Mouse (Mus musculus) lung, postnatal 36 days (tissue): Measurements from ENCODE around the gene Atg16l1.
A peak's percentile ranks its signal among the peaks of the same experiment; 100 is the strongest.
"Not testable (repeated sequence)": the region's sequence is repeated elsewhere in the genome, so short reads cannot be mapped to it uniquely, and the experiment has no call there.

Experiments
- DNase-seq: peaks from one replicate; pipeline ENCODE4 v3.0.0; 2022; ENCODE audit warnings: mixed read lengths

Atg16l1 gene

DNA sequence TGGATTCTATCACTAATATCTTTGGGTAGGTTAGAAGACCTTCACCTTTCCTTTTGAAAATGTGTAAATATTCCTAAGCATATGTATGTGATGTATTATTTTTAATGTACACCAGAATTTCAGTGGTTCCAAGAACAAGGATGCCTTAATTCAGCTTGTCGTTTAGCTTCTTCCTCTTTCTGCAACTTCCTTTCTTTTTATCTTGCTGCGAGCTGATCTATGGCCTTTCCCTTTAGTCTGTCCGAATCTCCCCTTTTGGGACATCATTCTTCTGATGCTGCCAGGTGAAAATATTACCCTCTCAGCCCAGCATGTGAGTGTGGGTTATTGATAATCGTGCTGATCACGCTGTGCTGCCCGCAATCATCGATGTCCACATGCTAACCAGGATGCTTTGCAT is 19.2 kb downstream of the Atg16l1 start:
- no peak for DNase-seq

DNA sequence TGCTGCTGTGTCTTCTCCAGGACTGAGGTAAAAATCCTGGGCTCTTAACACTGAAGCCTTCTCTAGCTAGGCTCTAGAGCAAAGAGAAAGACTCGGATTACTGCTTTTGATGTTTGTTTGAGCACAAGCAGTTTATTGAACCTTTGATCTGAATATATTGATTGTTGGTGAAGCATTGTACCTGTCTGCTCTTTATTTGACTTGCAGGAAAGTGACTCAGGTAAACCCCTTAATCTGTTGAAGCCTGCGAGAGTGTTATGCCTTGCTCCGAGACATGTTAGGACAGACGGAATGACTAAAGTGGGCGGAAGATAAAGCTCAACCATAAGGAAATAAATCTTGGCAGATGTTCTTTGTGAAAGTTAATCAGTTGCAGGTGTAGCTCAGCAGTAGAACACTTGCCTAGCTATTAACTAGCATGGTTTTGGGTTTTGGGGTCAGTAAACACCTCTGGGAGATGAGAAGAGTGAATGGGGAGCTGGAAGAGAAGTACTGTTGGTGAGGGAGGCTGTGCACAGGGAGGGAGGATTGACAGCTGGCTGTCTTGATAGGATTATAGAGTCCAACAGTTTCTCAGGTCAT is 23.6 kb downstream of the Atg16l1 start:
- DNase-seq, result no peak

DNA sequence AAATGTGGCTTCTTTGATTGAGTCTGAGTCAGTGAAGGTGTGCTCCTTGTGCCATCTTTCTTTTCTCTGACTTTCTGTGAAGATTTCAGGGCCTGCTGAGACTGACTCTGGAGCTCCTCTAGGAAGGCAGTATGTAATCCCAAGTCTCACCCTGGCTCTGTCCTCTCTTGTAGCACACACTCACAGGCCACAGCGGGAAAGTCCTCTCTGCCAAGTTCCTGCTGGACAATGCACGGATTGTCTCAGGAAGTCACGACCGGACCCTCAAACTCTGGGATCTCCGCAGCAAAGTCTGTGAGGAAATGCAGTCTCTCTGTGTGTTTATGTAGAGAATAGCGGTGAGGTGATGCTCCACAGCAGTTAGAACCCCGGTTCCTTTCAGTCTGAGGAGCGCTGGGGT is 30.0 kb downstream of the Atg16l1 start:
- DNase-seq, result peak; percentile 33

DNA sequence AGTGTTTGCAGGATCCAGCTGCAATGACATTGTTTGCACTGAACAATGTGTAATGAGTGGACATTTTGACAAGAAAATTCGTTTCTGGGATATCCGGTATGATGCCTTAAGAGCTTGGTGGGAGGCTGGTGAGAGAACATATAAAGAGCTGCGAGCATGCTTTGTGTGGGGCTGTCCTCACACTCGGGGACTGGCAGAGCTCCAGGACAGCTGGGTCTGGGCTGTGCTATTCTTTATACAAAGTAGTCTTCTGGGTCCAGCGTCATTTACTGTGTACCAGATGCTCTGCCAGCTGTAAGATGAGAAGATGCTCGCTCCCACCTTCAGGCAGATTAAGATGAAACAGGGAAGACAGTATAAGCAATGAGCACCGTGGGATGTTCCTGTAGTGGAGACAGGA is 30.6 kb downstream of the Atg16l1 start:
- DNase-seq, result no peak

DNA sequence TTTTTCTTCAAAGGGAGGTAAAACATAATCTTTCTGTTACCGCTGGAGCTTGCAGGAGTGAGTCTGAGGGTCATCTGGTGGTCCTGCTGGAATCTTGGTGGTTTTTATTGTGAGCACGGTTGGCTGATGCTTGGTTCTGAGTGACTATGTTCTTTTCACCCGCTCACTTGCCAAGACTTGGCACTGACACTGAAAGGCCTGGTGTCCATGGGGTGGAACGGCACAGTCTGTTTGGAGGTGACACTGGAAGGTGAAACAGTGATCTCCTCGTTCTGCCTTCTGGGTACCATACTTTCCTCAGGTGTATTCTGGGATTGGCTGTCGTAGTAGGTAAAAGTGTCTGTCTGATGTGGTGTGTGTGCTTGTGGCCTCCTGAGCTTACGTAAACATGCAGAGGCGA is 34.0 kb downstream of the Atg16l1 start:
- DNase-seq, result no peak

DNA sequence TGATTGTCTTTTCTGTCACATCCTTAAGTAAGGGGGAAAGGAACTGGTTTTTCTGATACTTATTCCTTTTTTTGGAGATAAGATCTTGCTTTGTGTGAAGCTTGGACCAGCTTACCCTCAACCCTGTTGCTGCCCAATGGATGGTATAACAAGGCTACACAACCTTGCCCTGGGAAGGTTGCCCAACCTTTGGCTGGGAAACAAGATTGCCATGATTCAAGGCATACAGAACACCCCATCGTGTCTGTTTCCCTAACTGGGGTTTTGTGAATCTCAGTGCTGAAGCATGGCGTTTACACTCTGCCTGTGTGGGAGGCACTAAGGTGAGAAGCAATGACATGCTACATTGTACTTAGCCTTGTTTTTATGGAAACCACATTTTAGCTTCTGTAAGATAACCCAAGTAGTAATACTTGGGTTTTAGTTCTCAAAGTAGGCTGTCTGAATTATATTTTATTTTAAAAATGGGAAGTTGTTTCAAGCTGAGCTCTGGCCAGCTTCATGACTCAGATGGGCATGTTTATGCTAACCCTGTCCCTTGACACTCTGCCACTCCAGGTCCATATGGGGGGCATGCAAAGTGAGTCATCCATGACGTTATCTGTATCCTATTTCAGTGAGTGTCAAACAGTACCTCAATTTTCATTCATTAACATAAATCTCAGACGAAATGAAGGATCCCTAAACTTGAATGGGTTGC is 36.9 kb downstream of the Atg16l1 start:
- no peak for DNase-seq

DNA sequence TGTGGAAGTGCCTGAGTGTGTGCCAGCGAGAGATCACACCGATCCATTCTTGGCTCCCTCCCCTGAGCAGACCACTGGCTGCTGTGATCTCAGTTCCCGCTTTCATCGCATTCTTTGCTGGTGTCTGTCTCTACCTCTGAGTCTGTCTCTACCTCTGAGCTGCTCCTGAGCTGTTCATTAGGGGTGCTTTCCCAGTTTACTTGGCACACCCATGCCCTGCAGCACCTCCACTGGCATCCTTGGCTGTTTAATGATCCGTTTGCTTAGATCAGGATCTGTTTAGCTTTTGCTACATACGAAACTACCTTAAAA is 37.4 kb downstream of the Atg16l1 start:
- no peak for DNase-seq

DNA sequence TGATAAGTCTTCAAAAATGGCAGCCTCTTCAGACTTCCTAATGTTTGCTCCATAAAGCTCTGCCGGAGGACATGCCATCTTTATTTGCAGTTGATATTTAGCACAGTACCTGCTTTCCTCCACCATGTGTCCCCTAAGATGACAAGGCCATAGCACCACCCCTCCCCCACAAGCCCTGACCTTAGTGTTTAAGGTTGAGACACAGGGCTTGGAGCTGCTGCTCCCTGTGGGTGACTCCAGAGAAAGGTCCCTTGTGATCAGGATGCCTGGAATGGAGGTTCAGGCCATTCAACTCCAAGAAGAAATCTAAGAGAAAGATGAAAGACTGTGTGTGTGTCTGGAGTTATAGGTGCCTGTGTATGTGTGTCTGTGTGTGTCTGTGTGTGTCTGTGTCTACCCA is 42.0 kb downstream of the Atg16l1 start:
- DNase-seq, result no peak

DNA sequence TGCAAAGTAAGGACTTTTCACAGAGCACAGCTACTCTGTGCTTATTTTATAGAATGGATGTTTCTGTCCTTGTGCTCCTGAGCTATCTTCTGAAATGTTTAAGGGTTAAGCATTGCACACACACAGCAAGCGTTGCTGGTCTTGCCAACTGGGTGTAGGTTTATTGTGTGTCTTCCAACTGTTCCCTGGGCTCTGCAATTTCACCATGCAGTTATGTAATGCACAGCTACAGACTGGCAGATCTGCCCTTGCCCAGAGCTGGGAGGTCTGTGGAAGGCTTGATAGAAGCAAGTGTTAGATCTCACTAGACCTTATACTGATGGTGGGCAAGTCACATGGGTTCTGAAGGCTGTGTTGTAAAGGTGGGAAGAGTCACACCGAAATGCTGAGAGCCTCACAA is 42.6 kb downstream of the Atg16l1 start:
- no peak for DNase-seq

DNA sequence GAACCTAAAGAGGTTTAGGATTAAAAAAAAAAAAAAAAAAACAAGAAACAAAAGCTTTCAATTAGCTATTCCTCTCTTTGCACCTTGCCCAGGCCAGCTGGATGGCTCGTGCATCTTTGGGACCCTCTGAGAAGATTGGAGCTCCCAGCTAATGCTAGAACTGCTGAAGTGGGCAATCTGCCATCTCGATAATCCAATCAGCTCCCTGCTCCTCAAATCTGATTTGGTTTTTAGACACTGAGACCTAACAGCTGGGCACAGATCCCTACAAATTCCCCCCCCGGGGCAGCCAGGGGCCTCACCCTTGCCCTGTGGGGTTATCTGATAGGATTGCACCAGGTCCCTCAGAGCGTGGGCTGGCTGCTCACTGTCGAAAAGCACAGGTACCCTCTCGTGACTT is 47.9 kb downstream of the Atg16l1 start, which contains the start of gene Sag:
Gene Sag (plus strand): TSS at position 105 of the 400 bp plus-strand sequence.
- no peak for DNase-seq

DNA sequence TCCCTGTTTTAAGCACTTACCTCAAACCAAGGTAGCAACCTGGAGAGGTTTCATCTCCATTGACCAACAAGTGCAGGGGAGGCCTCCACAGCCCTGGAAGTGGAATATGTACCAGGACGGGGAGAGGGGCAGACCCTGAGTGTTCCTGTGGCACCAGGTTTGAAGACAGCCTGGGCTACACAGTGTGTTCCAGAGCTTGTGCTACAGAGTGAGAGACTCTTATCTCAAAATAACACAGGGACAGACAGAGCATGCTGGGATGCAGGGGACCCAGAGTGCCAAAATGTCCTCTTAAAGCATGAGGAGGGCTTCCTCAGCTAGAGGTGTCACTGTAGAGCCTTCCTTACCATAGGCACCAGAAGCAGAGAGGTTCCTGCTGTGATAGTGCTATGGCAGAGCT is 52.1 kb downstream of the Atg16l1 start:
- no peak for DNase-seq

DNA sequence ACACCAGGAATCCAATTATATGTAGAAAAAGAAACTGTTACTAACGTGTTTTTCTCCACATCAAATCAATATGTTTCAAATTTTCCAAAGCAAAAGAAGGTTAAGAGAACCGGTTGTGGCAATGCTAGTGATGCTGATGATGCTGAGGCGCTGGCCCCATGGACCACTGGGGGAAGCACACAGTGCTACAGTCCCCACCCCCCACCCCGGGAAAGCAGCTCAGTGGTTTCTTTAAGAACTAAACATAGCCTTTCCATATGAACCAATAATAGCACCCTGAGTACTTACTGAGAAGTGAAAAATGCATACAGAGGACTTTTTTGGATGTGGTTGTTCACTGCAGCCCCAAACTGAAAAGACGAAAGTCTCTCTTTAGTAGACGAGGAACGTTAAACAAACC is 55.7 kb downstream of the Atg16l1 start:
- DNase-seq, result no peak

DNA sequence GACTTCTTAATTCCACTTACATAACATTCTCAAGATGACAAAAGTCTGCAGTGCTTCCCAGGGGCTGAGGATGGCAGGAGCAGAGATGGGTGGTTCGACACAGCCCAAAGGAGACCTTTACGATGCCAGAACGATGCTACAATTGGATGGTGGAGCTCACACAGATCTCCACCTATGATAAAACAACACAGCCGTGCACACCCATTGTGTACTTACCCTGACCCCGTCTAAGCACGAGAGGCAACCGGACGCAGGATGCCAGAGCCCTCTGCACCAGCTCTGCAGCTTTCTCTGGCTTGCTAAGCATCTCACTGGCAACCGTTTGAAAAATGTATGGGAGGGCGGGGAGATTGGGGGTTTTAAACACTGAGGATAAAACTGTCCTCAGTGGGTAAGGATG is 56.4 kb downstream of the Atg16l1 start:
- no peak for DNase-seq

DNA sequence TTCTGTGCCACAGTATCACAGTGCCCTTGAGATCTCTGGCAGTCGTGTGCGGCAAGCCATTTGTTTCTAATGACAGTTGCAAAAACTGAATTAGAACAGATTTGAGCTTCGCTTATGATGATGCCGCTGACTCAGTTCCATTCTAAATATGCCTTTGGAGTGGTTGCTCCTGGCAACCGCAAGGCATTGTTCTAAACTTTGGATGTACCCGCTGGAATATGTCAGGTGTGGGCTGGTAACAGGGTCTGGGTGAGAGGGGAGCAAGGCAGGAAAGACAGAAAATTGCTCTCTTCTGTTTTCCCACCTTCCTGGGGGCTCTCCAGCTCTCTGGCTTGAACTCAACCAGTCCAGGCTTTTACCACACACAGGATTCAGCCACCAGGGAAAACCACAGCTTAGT is 57.5 kb downstream of the Atg16l1 start:
- DNase-seq, result no peak

DNA sequence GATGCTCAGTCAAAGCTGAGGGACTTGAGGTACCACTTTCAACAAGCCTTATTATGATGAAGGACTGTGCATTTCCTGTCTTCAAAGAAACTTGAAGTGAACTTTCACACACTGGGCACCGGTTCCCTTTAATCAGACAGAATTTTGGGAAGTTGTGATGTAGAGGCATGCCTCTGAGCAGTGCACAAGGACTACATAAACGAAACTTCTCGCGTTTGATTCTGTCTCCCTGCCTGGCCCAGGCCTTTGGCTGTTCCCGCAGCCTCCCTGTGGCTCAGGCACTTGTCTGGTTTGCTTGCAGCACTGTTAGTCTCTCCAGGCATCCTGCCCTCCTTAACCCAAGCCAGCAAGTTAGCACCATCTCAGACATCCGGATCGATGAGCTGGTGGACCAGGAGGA is 58.0 kb downstream of the Atg16l1 start:
- no peak for DNase-seq

DNA sequence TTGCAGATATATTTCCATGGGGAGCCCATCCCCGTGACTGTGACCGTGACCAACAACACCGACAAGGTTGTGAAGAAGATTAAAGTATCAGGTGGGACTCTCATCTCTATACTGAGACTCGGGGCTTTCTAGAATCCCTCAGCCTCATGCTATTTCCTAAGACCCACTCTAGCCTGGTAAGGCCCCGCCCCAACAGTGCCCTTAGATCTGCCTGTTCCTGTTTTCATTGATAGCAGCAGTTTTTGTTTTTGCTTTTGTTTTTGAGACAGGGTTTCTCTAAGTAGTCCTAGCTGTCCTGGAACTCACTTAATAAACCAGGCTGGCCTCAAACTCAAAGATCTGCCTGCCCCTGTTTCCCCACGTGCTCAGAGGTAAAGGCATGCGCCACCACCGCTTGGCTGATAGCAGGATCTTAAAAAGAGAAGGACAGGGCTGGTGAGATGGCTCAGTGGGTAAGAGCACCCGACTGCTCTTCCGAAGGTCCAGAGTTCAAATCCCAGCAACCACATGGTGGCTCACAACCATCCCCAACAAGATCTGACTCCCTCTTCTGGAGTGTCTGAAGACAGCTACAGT is 68.8 kb downstream of the Atg16l1 start:
- no peak for DNase-seq

DNA sequence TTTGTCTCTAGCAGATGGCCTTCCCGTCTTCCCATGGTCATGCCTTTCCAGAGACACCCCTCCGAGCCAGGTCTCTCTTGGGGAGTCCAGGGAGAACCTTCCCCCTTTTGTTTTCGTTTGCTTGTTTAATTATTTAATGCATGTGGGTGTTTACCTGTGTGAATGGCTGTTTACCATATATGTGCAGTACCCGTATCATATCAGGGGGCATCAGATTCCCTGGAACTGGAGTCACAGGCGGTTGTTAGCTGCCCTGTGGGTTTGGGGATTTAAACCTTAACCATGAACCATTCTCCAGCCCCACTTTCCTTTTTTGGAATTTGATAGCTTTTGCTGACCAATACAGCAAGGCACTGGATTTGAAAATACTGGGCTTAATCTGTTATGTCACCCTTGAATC is 69.6 kb downstream of the Atg16l1 start:
- no peak for DNase-seq

DNA sequence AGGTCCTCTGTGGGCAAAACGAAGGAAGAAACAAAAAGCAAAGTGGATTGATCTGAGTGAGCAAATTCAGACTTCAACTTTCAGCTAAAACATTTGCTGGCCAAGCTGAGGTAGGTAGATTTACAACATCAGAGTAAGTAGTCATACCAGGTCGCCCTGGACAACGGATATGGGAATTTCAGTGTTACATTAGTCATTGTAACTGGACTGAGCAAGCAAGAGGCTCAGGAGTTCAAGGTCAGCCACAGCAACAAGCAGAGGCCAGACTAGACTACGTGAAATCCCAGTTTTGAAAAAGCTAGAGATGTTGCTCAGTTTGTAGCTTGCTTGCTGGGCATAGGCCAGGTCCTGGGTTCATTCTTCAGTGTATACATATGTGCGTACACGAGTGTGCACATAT is 70.3 kb downstream of the Atg16l1 start:
- DNase-seq, result no peak

DNA sequence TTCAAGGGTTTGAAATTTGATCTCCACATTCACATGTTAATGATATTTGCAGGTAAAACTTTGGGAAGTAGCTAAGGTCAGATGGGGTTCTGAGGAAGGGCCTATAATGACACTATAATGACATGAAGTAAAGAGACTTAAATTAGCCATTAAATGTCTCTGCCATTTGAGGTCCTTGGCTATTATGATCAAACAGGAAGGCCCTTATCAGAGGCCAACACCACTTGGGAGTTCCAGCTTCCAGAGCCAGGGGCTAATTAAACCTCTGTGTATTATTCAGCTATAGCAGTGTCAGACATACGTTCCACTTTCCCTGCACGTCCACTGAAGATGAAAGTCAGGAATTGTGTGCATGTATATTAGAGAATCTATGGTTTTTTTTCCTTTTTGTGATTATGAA is 70.8 kb downstream of the Atg16l1 start:
- DNase-seq, result no peak

DNA sequence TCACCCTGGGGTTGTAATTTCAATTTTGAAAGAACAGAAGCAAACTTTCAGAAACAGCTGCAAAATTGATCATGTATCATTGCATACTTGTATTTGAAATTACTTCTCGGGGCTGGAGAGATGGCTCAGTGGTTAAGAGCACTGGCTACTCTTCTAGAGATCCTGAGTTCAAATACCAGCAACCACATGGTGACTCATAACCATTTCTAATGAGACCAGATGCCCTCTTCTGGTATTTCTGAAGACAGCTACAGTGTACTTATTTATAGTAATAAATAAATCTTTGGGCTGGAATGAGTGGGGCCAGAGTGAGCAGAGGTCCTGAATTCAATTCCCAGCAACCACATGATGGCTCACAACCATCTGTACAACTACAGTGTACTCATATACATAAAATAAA is 71.8 kb downstream of the Atg16l1 start:
- DNase-seq, result not testable (repeated sequence)

DNA sequence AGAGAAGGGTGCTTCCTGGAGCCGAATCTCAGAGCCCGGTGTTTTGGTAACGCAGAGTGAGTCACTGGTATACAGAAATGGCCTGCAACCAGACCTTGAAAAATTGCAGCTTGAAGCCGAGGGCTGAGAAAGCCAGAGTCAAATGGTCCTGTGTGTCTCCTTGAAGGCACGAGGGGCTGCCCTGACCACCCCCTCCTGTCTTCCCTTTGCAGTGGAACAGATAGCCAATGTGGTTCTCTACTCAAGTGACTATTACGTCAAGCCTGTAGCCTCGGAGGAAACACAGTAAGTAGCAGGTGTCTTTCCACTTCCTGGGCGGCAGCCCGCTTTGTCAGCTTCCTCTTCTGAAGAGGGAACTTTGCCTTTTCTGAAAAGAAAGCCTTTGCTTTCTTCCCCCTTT is 72.5 kb downstream of the Atg16l1 start:
- peak; percentile 77 for DNase-seq

DNA sequence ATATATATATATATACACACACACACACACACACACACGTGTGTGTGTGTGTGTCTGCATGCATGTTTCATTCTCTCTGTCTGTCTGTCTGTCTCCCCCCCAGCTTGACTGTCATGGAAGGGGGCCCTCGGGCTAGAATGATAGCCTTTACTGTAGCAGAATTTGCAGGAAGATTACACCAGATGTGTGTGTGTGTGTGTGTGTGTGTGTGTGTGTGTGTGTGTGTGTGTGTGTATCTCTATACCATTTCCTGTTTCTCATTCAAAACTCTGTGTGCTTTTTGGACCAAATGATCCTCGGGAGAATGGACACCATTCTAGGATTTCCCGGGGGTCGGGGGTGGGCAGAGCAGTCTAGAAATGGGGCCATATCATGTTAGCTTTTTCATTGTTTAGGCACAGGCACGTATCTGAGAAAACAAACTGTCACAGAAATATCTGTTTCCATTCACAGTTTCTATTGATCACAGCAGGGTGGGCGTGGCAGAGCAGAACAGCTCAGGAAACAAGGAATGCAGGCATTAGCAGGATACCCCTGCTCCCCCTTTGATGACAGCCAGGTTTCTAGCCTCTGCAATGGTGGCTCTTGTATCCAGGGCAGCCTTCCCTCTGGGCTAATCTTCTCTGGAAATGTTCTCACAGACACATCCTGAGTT is 73.4 kb downstream of the Atg16l1 start:
- DNase-seq, result no peak

DNA sequence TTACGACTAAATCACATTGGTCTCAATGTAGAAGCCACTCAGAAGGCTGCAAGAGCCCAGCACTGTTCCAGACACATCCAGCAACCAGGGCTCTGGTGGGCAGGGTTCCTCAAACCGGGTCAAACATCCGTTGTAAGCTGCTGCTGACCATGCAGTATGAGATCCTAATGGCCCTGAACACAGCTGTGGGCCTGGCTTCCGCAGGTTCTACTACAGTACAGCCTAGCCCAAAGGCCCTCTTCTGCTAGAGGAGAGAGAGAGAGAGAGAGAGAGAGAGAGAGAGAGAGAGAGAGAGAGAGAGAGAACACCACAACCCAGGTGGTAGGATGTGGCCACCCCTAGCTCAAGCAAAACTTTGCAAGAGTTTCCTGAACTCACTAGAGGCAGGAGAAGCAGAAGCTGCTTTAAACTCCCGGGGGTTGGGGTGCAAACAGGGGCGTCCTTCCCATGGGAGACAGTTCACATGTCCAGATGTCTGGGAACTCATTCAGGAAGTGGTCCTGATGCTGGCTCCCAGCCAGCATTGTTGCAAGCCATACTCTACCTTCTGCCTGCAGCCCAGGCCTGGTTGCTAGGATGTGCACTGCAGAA is 74.0 kb downstream of the Atg16l1 start:
- DNase-seq, result no peak

DNA sequence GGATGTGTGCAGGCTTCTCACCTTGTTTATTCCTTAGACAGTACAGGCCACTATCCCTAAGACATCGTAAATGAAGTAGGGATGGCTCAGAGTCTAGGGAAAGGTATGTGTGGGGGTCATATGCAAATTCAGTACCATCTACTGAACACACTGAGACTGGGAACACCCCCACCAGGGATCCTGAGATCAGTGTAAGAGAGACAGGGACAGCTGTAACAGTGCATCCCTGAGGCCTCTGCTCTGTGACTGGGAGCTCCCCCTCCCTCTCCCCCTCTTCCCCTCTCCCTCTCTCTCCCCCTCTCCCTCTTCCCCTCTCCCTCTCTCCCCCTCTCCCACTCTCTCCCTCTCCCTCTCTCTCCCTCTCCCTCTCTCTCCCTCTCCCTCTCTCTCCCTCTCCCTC is 80.8 kb downstream of the Atg16l1 start:
- no peak for DNase-seq
